Mouse (Mus musculus) urinary bladder, postnatal 14 days (tissue): ENCODE measurements at regions not wholly inside any gene's neighbourhood (a gene's known extent, or its start where the extent isn't known, plus 50 kb on each side); places are given as distances from the start of the nearest gene placed in this dataset.
"Not testable (repeated sequence)": the region's sequence is repeated elsewhere in the genome, so short reads cannot be mapped to it uniquely, and the experiment has no call there.

ENCODE experiments used
- DNase-seq: peaks from one replicate; pipeline ENCODE4 v3.0.0; 2021; ENCODE audit warnings: low spot score

DNA sequence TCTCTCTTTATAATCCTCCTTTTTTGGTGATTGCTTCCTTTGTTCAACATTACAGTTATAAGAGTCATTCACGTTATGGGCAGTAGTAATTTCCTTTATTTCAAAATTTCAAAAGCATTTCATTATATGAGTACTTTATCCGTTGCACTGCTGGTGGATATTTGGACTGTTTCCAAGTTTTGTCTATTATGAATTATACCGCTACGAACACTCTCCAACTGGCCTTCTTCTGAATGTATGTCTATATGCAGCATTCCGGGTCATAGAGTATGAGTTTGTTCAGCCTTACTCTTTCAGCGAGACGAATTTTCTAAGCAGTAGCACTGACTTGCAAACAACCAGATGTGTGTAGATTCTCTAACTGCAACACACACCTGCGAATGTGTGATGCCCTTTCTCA is 57.8 kb downstream of the Dusp6 start:
- DNase-seq: no peak

DNA sequence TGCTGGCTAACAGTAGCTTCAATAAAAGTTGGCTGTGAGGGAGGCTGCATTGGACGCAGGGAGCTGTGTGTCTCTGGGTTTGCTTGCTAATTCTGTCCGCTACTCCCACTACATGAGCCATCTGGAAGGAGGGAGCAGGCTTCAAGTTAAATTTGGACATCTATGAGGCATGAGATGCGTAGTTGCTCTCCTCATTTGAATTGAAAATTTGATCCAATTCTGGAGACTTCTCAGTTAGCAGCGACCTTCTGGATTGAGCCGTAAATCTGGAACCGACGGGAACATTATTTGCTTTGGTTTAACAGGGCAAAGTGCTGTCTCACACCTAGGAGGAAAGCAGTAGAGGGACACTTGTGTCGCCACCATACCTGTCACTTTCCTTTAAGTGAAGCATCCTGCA is 60.3 kb downstream of the Dusp6 start:
- DNase-seq: no peak

GRCm38 (mm10) chr10:99327501-99327900 is 64.5 kb downstream of the Dusp6 start:
- no peak for DNase-seq

DNA sequence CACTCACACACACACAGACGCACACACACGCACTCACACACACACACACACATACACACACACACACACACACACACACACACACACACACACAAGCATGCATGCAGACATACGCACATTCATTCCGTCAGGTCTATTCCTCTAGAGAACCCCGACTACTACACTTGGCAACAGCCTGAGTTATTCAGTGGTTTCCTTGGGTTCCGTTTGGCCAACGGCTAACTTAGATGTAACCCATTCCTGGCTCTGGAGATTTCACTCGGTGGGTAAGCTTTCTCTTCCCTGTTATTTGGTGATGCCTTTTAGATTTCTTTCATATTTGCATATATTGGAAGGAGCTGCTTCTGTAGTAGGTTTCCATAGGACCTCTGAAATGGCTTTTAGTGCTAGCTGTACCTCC is 65.5 kb downstream of the Dusp6 start:
- DNase-seq: no peak

DNA sequence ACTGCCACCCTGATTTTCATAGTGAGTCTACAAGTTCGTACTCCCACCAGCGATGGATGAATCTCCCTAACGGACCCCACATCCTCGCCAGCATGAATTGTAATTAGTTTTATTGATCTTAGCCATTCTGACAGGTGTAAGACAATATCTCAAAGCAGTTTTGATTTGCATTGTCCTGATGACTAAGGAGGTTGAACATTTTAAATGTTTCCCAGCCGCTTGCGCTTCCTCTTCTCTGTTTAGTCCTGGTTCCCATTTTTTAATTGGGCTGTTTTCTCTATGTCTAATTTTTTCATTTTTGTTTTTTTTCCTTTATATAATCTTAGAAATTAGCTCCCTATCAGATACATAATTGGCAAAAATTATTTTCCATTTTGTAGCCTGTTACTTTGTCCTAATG is 66.4 kb downstream of the Dusp6 start:
- DNase-seq: no peak

- DNase-seq: no peak
Observed at GRCm38 (mm10) chr10:99330519-99330918, 67.5 kb downstream of the Dusp6 start.

- DNase-seq: no peak
Observed at GRCm38 (mm10) chr10:99331876-99332275, 68.8 kb downstream of the Dusp6 start.

- no peak for DNase-seq
Observed at GRCm38 (mm10) chr10:99333831-99334230, 70.8 kb downstream of the Dusp6 start.

DNA sequence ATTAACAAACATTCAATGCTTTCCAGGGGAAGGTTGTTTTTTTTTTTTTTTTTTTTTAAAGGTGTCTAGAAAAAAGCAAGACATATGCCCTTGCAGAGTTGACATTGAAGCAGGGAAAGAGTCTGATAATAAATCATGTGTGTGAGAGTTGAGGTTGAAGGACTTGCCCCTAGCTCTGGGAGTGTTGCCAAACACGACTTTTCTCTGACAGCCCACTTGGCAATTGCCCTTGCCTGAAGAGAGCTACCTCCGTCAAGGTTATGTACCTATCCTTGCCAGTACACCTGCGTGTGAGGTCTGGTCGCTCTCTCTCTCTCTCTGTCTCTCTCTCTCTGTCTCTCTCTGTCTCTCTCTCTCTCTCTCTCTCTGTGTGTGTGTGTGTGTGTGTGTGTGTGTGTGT is 73.1 kb downstream of the Dusp6 start:
- DNase-seq: no peak

- not testable (repeated sequence) for DNase-seq
Observed at GRCm38 (mm10) chr10:99338790-99339189, 75.8 kb downstream of the Dusp6 start.

DNA sequence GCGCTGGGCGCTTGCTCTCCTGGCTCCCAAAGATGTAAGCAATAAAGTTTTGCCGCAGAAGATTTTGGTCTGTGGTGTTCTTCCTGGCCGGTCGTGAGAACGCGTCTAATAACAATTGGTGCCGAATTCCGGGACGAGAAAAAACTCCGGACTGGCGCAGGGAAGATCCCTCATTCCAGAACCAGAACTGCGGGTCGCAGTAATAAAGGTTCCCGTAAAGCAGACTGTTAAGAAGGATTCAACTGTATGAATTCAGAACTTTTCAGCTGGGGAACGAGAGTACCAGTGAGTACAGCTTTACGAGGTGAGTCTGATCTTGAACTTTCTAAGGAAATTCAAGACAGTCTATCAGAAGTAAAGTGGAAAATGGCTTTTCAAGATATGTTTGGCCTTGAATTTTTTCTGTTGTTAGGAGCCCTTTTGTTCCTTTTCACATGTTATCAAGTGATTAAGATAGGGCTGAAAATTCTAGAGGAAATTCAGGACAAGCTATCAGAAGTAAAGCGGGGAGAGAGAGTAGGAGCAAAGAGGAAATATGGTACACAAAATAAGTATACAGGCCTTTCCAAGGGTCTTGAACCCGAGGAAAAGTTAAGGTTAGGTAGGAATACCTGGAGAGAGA is 76.4 kb downstream of the Dusp6 start:
- peak; percentile 51 for DNase-seq

GRCm38 (mm10) chr10:99340057-99340456 is 77.0 kb downstream of the Dusp6 start:
- DNase-seq: not testable (repeated sequence)

- no peak for DNase-seq
Observed at GRCm38 (mm10) chr10:99349125-99349716, 86.2 kb downstream of the Dusp6 start.

GRCm38 (mm10) chr10:99353541-99354292 is 90.7 kb downstream of the Dusp6 start:
- peak; percentile 42 for DNase-seq

GRCm38 (mm10) chr10:99354352-99354751 is 91.3 kb downstream of the Dusp6 start:
- no peak for DNase-seq

GRCm38 (mm10) chr10:99355303-99355702 is 92.3 kb downstream of the Dusp6 start:
- no peak for DNase-seq

DNA sequence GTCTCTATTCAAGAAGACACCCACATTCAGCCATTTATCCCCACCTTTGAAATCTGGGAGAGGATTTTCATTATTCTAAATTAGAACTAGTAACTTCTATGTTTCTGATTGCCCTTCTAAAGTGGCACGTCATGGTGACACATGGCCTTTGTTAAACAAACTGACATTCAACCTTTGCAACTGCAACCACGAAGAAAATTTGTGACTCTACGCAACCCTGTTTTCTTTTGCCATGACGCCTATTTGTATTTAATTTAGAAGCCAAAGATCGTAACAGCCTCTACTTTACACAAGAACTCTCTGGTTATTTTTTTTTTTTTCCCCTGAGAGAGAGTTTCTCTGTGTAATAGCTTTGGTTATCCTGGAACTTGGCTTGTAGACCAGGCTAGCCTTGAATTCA is 93.2 kb downstream of the Dusp6 start:
- no peak for DNase-seq

DNA sequence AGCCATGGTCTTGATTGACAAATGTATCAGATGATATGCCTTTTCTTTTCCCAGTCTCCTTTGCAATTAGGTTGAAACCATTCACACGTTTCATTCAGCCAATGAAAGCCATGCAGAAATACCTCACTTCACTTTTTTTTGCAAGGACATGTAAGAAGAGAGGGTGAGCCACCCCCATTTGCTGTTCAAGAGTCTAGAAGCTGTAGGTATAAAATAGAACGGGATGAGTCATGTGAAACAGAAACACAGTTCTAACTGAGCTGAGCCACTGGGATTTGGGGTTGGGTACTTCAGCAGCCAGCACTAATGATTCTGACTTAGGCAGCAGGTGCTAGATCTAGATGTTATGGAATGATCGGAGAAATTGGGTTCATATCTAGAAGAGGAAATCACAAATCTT is 93.9 kb downstream of the Dusp6 start:
- DNase-seq: no peak

DNA sequence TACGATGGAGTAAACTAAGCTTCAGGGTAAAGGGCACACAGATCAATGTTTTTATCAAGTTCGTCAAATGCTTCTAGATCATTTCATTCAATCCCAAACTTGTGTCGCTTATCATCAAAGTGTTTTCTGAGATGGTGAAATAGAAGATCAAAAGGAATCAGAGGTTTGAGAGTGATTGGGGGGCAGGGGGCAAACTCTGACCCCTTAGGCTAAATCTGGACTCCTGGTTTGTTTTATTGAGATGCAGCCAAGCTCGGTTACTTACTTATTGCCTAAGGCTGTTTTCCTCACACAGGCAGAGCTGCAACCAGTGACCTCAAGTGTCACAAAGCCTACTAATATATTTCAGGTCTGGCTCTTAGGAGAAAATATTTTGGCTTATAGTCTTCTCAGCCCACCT is 94.3 kb downstream of the Dusp6 start:
- DNase-seq: no peak

DNA sequence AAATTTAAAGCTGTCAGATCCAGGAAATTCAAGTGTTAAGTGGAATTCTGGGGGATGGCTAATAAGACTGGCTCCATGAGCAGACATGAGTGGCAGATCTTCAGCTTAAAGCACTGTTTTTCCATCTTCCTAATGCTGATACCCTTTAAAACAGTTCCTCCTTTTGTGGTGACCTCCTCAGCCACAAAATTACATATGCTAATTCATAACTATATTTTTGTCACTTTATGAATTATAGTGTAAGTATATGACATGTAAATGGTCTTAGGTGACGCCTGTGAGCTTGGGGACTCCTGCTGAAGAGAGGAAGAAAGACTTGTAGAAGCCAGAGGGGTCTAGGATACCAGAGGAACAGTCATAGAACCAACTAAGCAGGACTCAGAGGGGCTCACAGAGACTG is 95.2 kb downstream of the Dusp6 start:
- no peak for DNase-seq

- DNase-seq: no peak
Observed at GRCm38 (mm10) chr10:99359439-99359866, 96.4 kb downstream of the Dusp6 start.

GRCm38 (mm10) chr10:99360601-99361000 is 97.6 kb downstream of the Dusp6 start:
- DNase-seq: not testable (repeated sequence)

DNA sequence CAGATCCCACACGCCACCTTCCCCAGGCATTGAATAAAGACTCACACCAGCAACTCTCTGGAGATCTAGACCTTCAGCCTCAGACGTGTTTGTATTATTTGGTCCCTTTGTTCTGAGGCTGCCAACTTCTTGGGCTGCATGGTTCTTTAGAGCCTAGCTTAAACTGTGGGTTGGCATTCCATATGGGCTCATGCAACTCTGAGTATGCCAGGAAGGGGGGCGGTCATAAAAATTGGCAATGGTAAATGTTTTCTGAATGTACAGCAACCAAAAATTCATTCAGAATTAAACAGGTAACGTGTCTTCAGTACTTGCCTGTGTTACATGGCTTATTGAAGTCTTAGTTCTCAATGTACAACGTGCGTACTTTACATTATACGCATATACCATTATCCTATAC is 103.1 kb downstream of the Dusp6 start:
- DNase-seq: no peak
